Mouse (Mus musculus) thymus, postnatal 36 days (tissue): Measurements from ENCODE around the gene Vezf1.

Experiments used
- DNase-seq, 2 experiments: peaks; one replicate each; pipeline ENCODE4 v3.0.0; 2022; ENCODE audit warnings: mixed read lengths in 2 of 2

Gene Vezf1

DNA sequence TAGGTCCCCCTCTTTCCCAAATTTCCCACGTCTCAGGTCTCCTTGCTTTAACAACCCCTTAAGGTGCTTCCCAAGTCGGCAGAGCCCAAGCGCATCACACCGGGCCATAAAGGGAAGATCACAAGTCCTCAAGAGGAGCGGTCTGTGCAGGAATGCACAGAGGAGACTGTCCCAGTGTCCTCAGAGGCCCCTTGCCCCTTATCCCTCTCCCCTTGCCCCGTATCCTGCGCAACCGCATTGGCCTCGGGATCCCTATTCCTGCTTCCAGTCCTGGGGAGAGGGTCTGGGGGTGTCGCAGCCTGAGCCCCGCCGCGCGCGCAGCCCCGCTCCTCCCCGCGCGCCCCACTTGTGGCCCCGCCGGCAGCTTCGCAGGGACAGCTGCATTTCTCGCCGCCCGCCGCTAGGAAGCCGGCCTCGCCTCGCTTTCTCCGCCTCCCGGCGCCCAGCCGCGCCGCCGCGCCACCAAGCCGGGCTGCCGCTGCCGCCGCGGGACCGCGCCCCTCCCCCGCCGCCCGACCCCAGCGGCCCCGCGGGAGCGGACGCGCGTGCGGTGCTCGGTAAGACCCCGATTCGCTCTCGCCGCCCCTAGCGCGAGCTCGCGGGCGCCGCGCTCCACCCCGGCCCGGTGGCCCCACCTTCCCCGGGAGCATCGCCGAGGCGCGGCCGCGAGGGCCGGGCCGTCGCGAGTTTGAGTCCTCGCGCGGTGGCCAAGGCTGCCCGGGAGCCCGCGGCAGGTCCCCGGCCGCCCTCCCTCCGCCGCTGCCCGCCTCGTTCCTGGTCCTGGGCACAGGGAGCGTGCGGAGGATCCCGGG is 30.9 kb downstream of the Vezf1 start:
- peak; percentile 81 to 82 for DNase-seq

- peak; percentile 53 to 59 for DNase-seq
These were observed 31.5 kb downstream of the Vezf1 start for GRCm38 (mm10) chr11:88099599-88100023.

- DNase-seq, result no peak
These were observed 32.1 kb downstream of the Vezf1 start for GRCm38 (mm10) chr11:88100170-88100569.

DNA sequence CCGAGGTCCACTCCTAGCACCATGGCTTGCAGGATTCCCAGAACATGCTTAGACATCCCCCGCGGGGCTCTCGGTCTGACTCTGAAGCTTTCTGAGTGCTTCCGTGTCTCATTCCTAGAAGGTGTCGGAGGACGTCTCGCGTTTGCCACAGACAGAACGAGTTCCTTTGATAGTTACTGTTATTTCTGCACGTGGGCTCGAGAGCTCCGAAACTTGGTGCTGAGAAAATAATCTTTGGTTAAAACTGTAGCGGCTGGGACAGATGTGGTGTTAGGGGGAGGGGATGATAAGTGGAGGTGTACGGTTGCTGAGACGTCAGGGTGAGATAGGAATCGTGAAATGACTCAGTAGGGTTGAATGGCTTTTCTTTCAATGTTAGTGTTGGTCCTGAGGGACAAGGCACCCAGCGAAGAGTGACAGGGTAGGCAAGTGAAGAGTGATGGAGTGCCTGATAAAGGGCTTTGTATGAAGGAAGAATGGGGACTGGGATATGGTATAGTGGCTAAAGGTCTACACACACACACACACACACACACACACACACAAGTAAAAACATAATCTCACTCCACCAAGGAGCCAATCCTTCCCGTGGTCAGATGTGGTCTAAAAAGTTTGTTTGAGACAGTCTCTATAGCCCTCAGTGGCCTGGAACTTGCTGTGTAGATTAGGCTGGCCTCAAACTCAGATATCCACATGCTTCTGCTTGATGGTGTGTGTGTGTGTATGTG is 35.3 kb downstream of the Vezf1 start:
- DNase-seq, result no peak

DNA sequence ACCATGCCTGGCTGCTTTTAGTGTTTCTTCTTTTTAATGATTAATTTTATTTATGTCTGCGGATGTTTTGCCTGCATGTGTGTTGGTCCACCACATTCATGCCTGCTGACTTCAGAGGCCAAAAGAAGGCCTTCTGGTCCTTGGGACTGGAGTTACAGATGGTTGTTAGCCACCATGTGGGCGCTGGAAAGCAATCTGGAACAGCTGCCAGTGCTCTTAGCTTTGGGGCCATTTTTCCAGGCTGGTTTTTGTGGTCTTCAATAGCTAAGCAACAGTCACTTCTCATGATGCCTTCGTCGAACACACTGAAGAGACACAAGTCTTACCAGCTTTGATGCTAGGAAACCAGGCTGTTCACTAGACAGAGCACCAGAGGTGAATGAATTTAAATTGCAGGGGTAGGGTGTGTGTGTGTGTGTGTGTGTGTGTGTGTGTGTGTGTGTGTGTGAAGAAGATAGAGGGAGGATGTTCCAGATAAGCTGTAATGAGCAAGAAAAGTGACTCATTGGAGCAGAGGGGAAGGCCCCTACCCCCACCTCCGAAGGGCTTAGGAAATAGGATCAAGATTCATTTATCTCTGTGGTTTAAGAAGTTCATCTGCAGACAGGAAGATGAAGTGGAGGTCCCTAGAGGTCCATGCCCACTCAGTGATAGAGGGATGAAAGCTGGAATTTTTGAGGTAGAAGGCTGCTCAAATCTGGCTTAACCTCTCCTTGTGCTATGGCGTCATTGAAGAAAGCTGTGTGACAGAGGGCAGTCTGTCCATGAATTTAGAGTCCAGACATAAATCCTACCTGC is 37.6 kb downstream of the Vezf1 start:
- DNase-seq, result no peak

DNA sequence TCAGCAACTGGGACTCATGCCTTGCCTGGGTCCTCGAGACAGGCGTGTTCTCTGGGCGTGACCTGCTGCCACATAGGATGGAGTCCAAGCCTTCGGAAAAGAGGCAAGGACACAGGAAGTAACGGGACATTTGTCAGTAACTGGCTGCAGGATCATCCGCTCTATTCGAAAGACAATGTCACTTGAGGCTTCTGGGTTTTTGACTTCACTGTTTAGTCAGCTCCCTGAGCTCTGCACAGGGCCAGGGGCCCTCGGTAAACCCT is 38.1 kb downstream of the Vezf1 start:
- DNase-seq, result no peak

- peak in 1 of 2 experiments; percentile 20 for DNase-seq
These were observed 39.3 kb downstream of the Vezf1 start for GRCm38 (mm10) chr11:88107365-88107764.

- DNase-seq, result no peak
These were observed 42.0 kb downstream of the Vezf1 start for GRCm38 (mm10) chr11:88110031-88110594.

DNA sequence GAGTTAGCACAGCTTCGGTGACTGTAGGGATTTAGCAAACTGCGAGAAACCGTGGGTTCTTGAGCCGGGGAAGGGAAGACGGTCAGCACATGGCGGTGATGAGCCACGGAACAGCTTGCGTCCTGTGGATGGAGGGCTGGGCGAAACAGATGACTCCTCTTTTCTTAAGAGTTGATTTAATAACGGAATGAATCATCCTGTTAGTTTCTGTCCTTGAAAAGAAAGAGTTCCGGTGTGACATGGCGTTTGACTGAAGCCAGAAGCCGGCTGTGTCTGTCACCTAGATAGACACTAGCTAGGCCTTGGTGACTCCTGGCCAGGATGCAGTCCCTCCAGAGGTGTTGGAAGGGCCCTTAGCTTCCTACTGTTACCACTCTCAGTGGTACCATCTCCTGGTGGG is 44.0 kb downstream of the Vezf1 start:
- DNase-seq, result no peak

- no peak for DNase-seq
These were observed 44.7 kb downstream of the Vezf1 start for GRCm38 (mm10) chr11:88112677-88113333.

- no peak for DNase-seq
These were observed 45.6 kb downstream of the Vezf1 start for GRCm38 (mm10) chr11:88113543-88114271.

DNA sequence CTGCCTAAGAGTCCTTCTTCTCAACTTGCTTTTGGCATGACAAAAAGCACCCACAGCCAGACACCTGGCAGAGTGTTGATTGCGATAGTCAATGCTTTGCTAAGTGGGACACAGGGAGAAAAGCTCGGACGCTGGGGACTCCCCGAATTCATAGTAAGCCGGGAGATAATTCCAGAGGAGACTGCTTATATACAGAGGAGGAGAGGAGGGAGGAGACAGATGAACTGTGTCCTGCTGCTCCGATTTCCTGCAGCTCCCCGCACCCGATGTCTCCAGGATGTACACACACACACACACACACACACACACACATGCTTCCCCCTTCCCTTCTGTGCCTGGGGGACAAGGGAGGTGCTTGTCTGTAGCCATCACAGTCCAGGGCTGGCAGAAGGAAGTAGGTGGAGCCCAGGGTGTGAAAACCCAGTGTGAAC is 46.8 kb downstream of the Vezf1 start:
- DNase-seq, result peak; percentile 13 to 43

DNA sequence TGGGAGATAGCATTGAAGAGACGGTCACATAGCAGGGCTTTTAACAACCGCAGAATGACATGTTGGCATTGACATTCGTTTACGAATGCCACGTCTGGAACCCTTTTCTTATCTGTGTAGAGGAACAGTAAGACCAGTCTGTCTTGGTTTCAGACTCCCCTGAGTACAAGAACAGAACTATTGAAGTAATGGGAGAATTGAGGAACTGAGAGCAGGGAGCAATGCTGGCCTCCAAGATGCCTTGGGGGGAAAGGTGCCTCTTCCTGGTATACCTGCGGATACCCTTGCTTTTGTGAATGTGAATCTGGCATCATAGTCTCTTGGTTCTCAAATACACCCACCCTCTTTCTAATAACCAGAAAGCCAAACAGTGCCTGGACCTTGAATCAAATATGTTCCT is 48.5 kb downstream of the Vezf1 start:
- no peak for DNase-seq

- no peak for DNase-seq
These were observed 49.4 kb downstream of the Vezf1 start for GRCm38 (mm10) chr11:88117356-88118090.

DNA sequence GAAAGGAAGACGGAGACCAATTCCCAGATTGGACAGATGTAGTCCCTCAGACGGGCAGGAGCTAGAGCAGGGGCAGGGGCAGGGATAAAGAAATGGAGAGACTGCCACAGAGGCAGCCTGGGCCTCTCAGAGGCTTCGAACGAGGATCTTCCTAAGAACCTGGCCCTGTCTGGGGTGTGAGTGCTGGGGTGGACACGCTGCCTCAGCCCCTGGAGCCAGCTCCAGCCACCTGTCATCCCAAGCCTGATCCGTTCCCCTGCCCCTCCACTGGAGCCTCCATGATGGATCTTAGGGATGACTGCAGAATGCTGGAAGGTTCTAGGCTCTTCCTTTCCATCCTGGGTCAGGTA is 50.0 kb downstream of the Vezf1 start:
- no peak for DNase-seq

DNA sequence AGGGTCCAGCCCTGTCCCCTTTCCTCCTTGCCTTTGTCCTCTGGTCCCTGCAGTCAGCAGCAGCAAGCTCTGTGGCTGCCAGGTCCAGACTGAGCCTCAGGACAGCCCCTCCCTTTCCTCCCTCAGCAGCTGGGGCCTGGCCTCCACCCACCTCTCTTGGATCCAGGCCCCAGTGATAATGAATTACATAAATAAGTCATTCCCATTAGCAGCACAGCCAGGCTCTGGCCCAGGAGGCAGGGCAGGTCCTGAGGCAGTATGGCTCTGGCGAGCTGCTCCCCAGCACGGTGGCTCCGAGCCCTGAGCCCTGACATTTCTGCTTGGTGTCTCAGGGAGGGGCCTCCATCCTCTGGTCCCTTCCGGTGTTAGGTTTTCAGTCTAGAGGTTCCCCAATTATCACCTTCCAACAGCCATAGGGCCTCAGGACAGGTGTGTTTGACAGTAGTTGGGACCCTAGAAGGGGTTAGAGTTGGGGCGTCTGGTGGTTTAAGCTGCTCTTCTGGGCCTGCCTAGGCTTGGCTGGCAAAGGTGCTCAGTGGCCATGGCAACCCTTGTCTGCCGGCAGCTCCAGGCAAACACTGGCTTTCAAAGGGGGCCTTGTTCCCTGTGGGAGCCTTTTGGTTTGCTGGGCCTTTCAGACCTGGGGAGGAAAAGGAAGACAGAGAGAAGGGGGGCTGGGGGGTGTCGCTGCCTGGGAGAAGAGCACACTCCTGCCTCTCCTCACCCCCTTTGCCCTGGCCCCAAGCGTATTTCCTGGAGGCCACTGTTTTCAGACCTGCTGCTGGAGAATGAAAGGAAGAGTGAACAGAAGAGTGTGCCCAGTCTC is 51.0 kb downstream of the Vezf1 start:
- no peak for DNase-seq

- no peak for DNase-seq
These were observed 54.5 kb downstream of the Vezf1 start for GRCm38 (mm10) chr11:88122545-88122944.

DNA sequence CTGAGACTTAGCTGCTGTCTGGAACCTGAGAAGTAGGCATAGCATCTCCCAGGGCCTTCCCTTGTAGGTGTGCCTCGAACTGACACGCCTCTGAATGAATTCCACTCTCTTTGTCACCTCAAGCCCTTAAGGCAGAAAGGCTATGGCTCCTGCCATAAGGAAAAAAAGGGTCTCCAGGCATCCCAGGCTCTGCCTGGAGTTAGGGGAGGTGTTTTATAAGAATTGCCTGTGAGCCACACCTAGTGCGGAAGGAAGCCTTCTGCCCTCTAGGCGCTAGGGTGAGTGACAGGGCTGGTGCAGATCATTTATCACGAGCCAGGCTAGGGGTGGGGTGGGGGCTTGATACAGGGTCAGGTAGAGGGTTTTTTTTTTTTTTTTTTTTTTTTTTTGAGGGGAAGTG is 54.9 kb downstream of the Vezf1 start:
- no peak for DNase-seq

DNA sequence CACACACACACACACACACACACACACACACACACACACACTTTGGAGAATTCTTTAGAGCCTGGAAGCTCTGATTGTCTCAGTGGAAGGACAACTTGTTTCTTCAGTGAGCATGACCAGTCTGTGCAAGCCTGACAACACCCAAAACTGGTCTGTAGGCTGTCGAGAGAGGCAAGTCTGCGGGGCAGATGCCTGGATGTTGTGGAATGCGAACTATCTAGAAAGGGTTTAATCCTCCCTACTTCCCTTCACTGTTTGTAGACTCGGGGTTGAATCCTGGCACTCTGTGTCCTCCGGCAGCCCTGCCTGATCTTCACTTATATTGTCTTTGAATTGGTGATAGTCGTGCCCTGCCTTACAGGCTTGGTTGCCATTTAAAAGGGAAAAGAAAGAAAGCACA is 55.7 kb downstream of the Vezf1 start:
- DNase-seq, result no peak

GRCm38 (mm10) chr11:88125483-88125882 is 57.4 kb downstream of the Vezf1 start:
- no peak for DNase-seq
